In genomic region chr1:159392667-159393066, GRCm38 (mm10) we compare ENCODE assay signal across 14 mouse cellular contexts.
A peak's percentile ranks its signal among the peaks of the same experiment; 100 is the strongest.
DNase-seq lines count a peak whose midpoint lies in the region; ATAC-seq and TF ChIP-seq lines count a peak whose summit lies in the region.
"Had no signal": no experiment of that assay in that cellular context is flagged by ENCODE, and none has a peak within 500 bp of the region (broad histone marks: within the 10 kb centered on the region; RNA-seq: fewer than 3 reads in every experiment).

No protein-coding gene starts in this region.

- H3K36me3 ChIP-seq in midbrain, embryonic 10.5 days: no peaks in the 10 kb centered on the region
- no peaks in the 10 kb centered on the region for H3K36me3 ChIP-seq in midbrain, embryonic 15.5 days (replicated peaks)
- no peaks in the 10 kb centered on the region for H3K36me3 ChIP-seq in embryonic facial prominence, embryonic 12.5 days

- ATAC-seq in midbrain, embryonic 15.5 days (replicated peaks): no peak
- ATAC-seq in embryonic facial prominence, embryonic 12.5 days (ENCODE audit: insufficient number of reproducible peaks, insufficient read depth, low FRiP score, low TSS enrichment): no peak
- ATAC-seq: activated CD4-positive, CD25-positive, alpha-beta regulatory T cell, adult 4 months had no signal

- H3K9me3 ChIP-seq in midbrain, embryonic 10.5 days (replicated peaks): no peaks in the 10 kb centered on the region
- no peaks in the 10 kb centered on the region for H3K9me3 ChIP-seq in midbrain, embryonic 15.5 days
- no peaks in the 10 kb centered on the region for H3K9me3 ChIP-seq in embryonic facial prominence, embryonic 12.5 days

- H3K4me2 ChIP-seq in midbrain, embryonic 15.5 days: no peak overlapping the region
- H3K4me2 ChIP-seq in embryonic facial prominence, embryonic 12.5 days (replicated peaks): no peak overlapping the region
- H3K4me2 ChIP-seq: hindbrain, embryonic 14.5 days; liver, embryonic 11.5 days had no signal

- peak; percentile 27 for DNase-seq in embryo, embryonic 11 days
- DNase-seq in embryo, embryonic 9.5 days (ENCODE audit: extremely low spot score): no peak
- no peak for DNase-seq in midbrain, embryonic 10.5 days (ENCODE audit: low spot score)
- no peak for DNase-seq in thymus, postnatal 25 days
- no peak for DNase-seq in adrenal gland, postnatal 4 days (ENCODE audit: low spot score in 2 of 2)
- DNase-seq: B cell, adult 2 months; midbrain, embryonic 14.5 days had no signal

- WGBS in midbrain, embryonic 10.5 days: 68% methylated on average over 8 of the region's 8 CpGs
- 68% methylated on average over 8 of the region's 8 CpGs for WGBS in midbrain, embryonic 15.5 days
- WGBS in embryonic facial prominence, embryonic 12.5 days: 59% methylated on average over 8 of the region's 8 CpGs
- WGBS in olfactory bulb, adult 2 months: 77% methylated on average over 8 of the region's 8 CpGs

- no peaks in the 10 kb centered on the region for H3K27me3 ChIP-seq in midbrain, embryonic 10.5 days (ENCODE audit: low read depth, poor library complexity, severe bottlenecking)
- no peaks in the 10 kb centered on the region for H3K27me3 ChIP-seq in midbrain, embryonic 15.5 days (replicated peaks)
- H3K27me3 ChIP-seq in embryonic facial prominence, embryonic 12.5 days: peaks cover 9% of the 10 kb centered on the region; the same call in 1 of the 2 replicates

- peaks cover 9% of the 10 kb centered on the region for H3K4me1 ChIP-seq in midbrain, embryonic 10.5 days
- no peaks in the 10 kb centered on the region for H3K4me1 ChIP-seq in midbrain, embryonic 15.5 days
- peaks cover 10% of the 10 kb centered on the region for H3K4me1 ChIP-seq in embryonic facial prominence, embryonic 12.5 days
- H3K4me1 ChIP-seq in olfactory bulb, adult 2 months (ENCODE audit: control insufficient read depth, insufficient read depth, low read length): peaks cover 15% of the 10 kb centered on the region

- no peak for TF ChIP-seq POLR2A in olfactory bulb, adult 2 months (IDR thresholded peaks at IDR 0.05; ENCODE audit: insufficient read depth, low read depth, low read length)

- no peak overlapping the region for H3K4me3 ChIP-seq in midbrain, embryonic 10.5 days
- H3K4me3 ChIP-seq in midbrain, embryonic 15.5 days: no peak overlapping the region
- no peak overlapping the region for H3K4me3 ChIP-seq in embryonic facial prominence, embryonic 12.5 days
- no peak overlapping the region for H3K4me3 ChIP-seq in olfactory bulb, adult 2 months (ENCODE audit: insufficient read depth, low read depth, low read length)
- H3K4me3 ChIP-seq: erythroblast, embryonic 14.5 days had no signal

- no peak for TF ChIP-seq CTCF in olfactory bulb, adult 2 months (IDR thresholded peaks at IDR 0.05; ENCODE audit: insufficient read depth, low read depth, low read length)

- H3K27ac ChIP-seq in midbrain, embryonic 10.5 days (replicated peaks): 0 out of 2 replicates have a peak overlapping the region, but pooled peaks have one; percentile 49
- no peak overlapping the region for H3K27ac ChIP-seq in midbrain, embryonic 15.5 days
- H3K27ac ChIP-seq in embryonic facial prominence, embryonic 12.5 days: peak overlapping the region; percentile 63; the same call in 1 of the 2 replicates
- peak overlapping the region; percentile 27; the same call in 1 of the 2 replicates for H3K27ac ChIP-seq in olfactory bulb, adult 2 months (ENCODE audit: insufficient read depth, low read depth, low read length)
- H3K27ac ChIP-seq: hindbrain, embryonic 14.5 days had no signal

- no peak overlapping the region for H3K9ac ChIP-seq in midbrain, embryonic 15.5 days
- no peak overlapping the region for H3K9ac ChIP-seq in embryonic facial prominence, embryonic 12.5 days
- H3K9ac ChIP-seq: hindbrain, embryonic 14.5 days had no signal
